In genomic region chr6:72547121-72547520, GRCm38 (mm10) we compare ENCODE assay signal across 20 mouse cellular contexts. TPM values are rescaled to one million over a fixed set of nuclear protein-coding genes. Genes with fewer than 3 reads are reported as not detected.
DNase-seq lines count a peak whose midpoint lies in the region; ATAC-seq and TF ChIP-seq lines count a peak whose summit lies in the region.
"Had no signal": no experiment of that assay in that cellular context is flagged by ENCODE, and none has a peak within 500 bp of the region (broad histone marks: within the 10 kb centered on the region; RNA-seq: fewer than 3 reads in every experiment).

No protein-coding gene starts in this region.

- no peak for DNase-seq in left cerebral cortex, adult 2 months (ENCODE audit: extremely low spot score in 1 of 2, low spot score in 2 of 2)
- DNase-seq in left cerebral cortex, postnatal 4 days: no peak
- DNase-seq in testis, postnatal 14 days (ENCODE audit: low spot score): no peak
- DNase-seq in ZHBTc4 (ENCODE audit: low read depth, low spot score): peak; percentile 73
- DNase-seq in heart, postnatal 36 days: no peak
- DNase-seq: cerebellum, postnatal 14 days; embryo, embryonic 11 days; gastrocnemius, postnatal 36 days; kidney, adult 9 months; right cerebral cortex, postnatal 4 days had no signal

- intact Hi-C loops in left cerebral cortex, adult 2 months (cut with DNase I): no loop called here
- intact Hi-C loops in left cerebral cortex, postnatal 4 days (cut with DNase I): no loop called here
- intact Hi-C loops in heart, postnatal 36 days (cut with DNase I): no loop called here

- TF ChIP-seq POLR2A in testis, adult 2 months (IDR thresholded peaks at IDR 0.05; ENCODE audit: control insufficient read depth, low read depth, low read length): no peak

- H3K4me3 ChIP-seq in left cerebral cortex, adult 2 months: no peak overlapping the region
- H3K4me3 ChIP-seq in testis, adult 2 months (ENCODE audit: control insufficient read depth, low read depth, low read length): no peak overlapping the region
- H3K4me3 ChIP-seq: embryonic facial prominence, embryonic 15.5 days; forebrain, embryonic 10.5 days; limb, embryonic 10.5 days; neural tube, embryonic 15.5 days had no signal

- TF ChIP-seq CTCF in left cerebral cortex, adult 2 months (IDR thresholded peaks at IDR 0.05): peak; percentile 35
- peak; percentile 34; the same call in 1 of the 2 replicates for TF ChIP-seq CTCF in testis, adult 2 months (IDR thresholded peaks at IDR 0.05; ENCODE audit: control insufficient read depth, insufficient read depth, insufficient replicate concordance, low read depth, low read length)

- H3K27ac ChIP-seq in left cerebral cortex, adult 2 months: no peak overlapping the region
- H3K27ac ChIP-seq in testis, adult 2 months (ENCODE audit: control insufficient read depth, insufficient read depth, low read depth, low read length): no peak overlapping the region
- H3K27ac ChIP-seq: embryonic facial prominence, embryonic 15.5 days; forebrain, embryonic 10.5 days; limb, embryonic 10.5 days; neural tube, embryonic 15.5 days had no signal

- H3K4me1 ChIP-seq in testis, adult 2 months (ENCODE audit: control insufficient read depth, insufficient read depth, low read length): peaks cover 7% of the 10 kb centered on the region

- ATAC-seq in granulocyte monocyte progenitor cell, adult 5-6 weeks (replicated peaks; ENCODE audit: poor library complexity, severe bottlenecking): no peak
- ATAC-seq: hindbrain, embryonic 16.5 days had no signal

- no peaks in the 10 kb centered on the region for H3K27me3 ChIP-seq in testis, adult 2 months (ENCODE audit: control insufficient read depth, insufficient read depth, low read length)
- H3K27me3 ChIP-seq: embryonic facial prominence, embryonic 15.5 days; neural tube, embryonic 15.5 days had no signal

- H3K36me3 ChIP-seq in testis, adult 2 months (ENCODE audit: control insufficient read depth, insufficient read depth, low read length): no peaks in the 10 kb centered on the region
- H3K36me3 ChIP-seq: embryonic facial prominence, embryonic 15.5 days; forebrain, embryonic 10.5 days; limb, embryonic 10.5 days; neural tube, embryonic 15.5 days had no signal

RNA-seq across cellular contexts. Expression of gene Capg, which starts 2.9 kb away (rescaled TPM):
- total RNA-seq in left cerebral cortex, adult 2 months (2021): 1 to 10 TPM; 2.3 to 2.6 TPM
- 1 to 10 TPM; 2.1 to 3.4 TPM for total RNA-seq in left cerebral cortex, postnatal 4 days (2021)
- polyA plus RNA-seq in testis, adult 2 months (2012; rRNA removed): 1.3 and 4.1 TPM in 2 replicates
- 10 to 100 TPM in 1 of 2 experiments, 1 to 10 TPM in 1; 9.0 to 10.3 TPM for total RNA-seq in heart, postnatal 36 days (2021)
- total RNA-seq in granulocyte monocyte progenitor cell, adult 5-6 weeks (2014; fragmentation: Nextera tagmentation): 32.4 and 69.3 TPM in 2 replicates
- total RNA-seq in granulocyte monocyte progenitor cell, adult 5-6 weeks (2017): 52.4 and 56.6 TPM in 2 replicates

RNA-seq across cellular contexts. Expression of gene Sh2d6, which starts 25.6 kb away (rescaled TPM):
- under 1 TPM; 0.28 to 0.48 TPM for total RNA-seq in left cerebral cortex, adult 2 months (2021)
- total RNA-seq in left cerebral cortex, postnatal 4 days (2021): under 1 TPM; 0.36 to 0.68 TPM
- 76.8 and 77.0 TPM in 2 replicates for polyA plus RNA-seq in testis, adult 2 months (2012; rRNA removed)
- under 1 TPM; 0.33 to 0.35 TPM for total RNA-seq in heart, postnatal 36 days (2021)
- total RNA-seq in granulocyte monocyte progenitor cell, adult 5-6 weeks (2014; fragmentation: Nextera tagmentation): not detected in 2 replicates
- total RNA-seq in granulocyte monocyte progenitor cell, adult 5-6 weeks (2017): 0.26 and 0.62 TPM in 2 replicates
- total RNA-seq: heart, postnatal 25 days had no signal
- polyA plus RNA-seq: heart, embryonic 11.5 days; liver, embryonic 16.5 days had no signal

RNA-seq across cellular contexts. Expression of gene Elmod3, which starts 51.1 kb away (rescaled TPM):
- total RNA-seq in left cerebral cortex, adult 2 months (2021): 10 to 100 TPM; 19.1 to 21.3 TPM
- 10 to 100 TPM; 11.9 to 12.1 TPM for total RNA-seq in left cerebral cortex, postnatal 4 days (2021)
- 40.2 and 46.0 TPM in 2 replicates for polyA plus RNA-seq in testis, adult 2 months (2012; rRNA removed)
- total RNA-seq in heart, postnatal 36 days (2021): 10 to 100 TPM; 13.8 to 20.0 TPM
- total RNA-seq in granulocyte monocyte progenitor cell, adult 5-6 weeks (2014; fragmentation: Nextera tagmentation): 12.6 and 14.0 TPM in 2 replicates
- 7.4 and 16.3 TPM in 2 replicates for total RNA-seq in granulocyte monocyte progenitor cell, adult 5-6 weeks (2017)

RNA-seq across cellular contexts. Expression of gene Retsat, which starts 51.2 kb away (rescaled TPM):
- total RNA-seq in left cerebral cortex, adult 2 months (2021): 10 to 100 TPM; 46.3 to 50.3 TPM
- total RNA-seq in left cerebral cortex, postnatal 4 days (2021): 10 to 100 TPM; 16.3 to 20.3 TPM
- polyA plus RNA-seq in testis, adult 2 months (2012; rRNA removed): 9.4 and 11.0 TPM in 2 replicates
- 100 to 1,000 TPM; 185 to 218 TPM for total RNA-seq in heart, postnatal 36 days (2021)
- 17.7 and 20.8 TPM in 2 replicates for total RNA-seq in granulocyte monocyte progenitor cell, adult 5-6 weeks (2014; fragmentation: Nextera tagmentation)
- total RNA-seq in granulocyte monocyte progenitor cell, adult 5-6 weeks (2017): 28.0 and 32.0 TPM in 2 replicates
